In genomic region chr14:14705126-14705525, GRCm38 (mm10) we compare ENCODE assay signal across 12 mouse cellular contexts. TPM values are rescaled to one million over a fixed set of nuclear protein-coding genes. Genes with fewer than 3 reads are reported as not detected.
DNase-seq lines count a peak whose midpoint lies in the region; ATAC-seq and TF ChIP-seq lines count a peak whose summit lies in the region.
"Had no signal": no experiment of that assay in that cellular context is flagged by ENCODE, and none has a peak within 500 bp of the region (broad histone marks: within the 10 kb centered on the region; RNA-seq: fewer than 3 reads in every experiment).

No protein-coding gene starts in this region.

- H3K4me3 ChIP-seq in kidney, postnatal 0 days (replicated peaks; ENCODE audit: low read depth, low read length), result no peak overlapping the region
- H3K4me3 ChIP-seq in forebrain, embryonic 14.5 days (ENCODE audit: low read depth, low read length), result no peak overlapping the region
- H3K4me3 ChIP-seq in midbrain, embryonic 10.5 days, result peak overlapping the region; percentile 88
- no peak overlapping the region for H3K4me3 ChIP-seq in gastrocnemius, adult 2 months
- H3K4me3 ChIP-seq: liver, embryonic 15.5 days had no signal

- no peak for ATAC-seq in kidney, postnatal 0 days (replicated peaks; ENCODE audit: low FRiP score, low read depth)
- no peak for ATAC-seq in forebrain, embryonic 14.5 days
- no peak for ATAC-seq in CD4-positive, CD25-positive, alpha-beta regulatory T cell, adult 4 months

- H3K9ac ChIP-seq in kidney, postnatal 0 days (ENCODE audit: low read depth, low read length), result no peak overlapping the region
- peak overlapping the region; percentile 98; the same call in 1 of the 2 replicates for H3K9ac ChIP-seq in forebrain, embryonic 14.5 days (ENCODE audit: low read length)
- H3K9ac ChIP-seq: liver, embryonic 15.5 days had no signal

- 0 out of 2 replicates have a peak, but pooled peaks cover 6% of the 10 kb centered on the region for H3K4me1 ChIP-seq in kidney, postnatal 0 days (replicated peaks; ENCODE audit: insufficient read depth, low read length)
- peaks cover 15% of the 10 kb centered on the region for H3K4me1 ChIP-seq in forebrain, embryonic 14.5 days (ENCODE audit: control insufficient read depth, insufficient read depth, low read length)
- H3K4me1 ChIP-seq in midbrain, embryonic 10.5 days, result peaks cover 27% of the 10 kb centered on the region

- intact Hi-C loops in gastrocnemius, adult 2 months (cut with DNase I), result loop anchor here (10.0 kb wide), 1 partner anchor 160 kb away; no protein-coding TSS in a partner anchor

- no peaks in the 10 kb centered on the region for H3K27me3 ChIP-seq in kidney, postnatal 0 days (ENCODE audit: insufficient read depth, low read length)
- H3K27me3 ChIP-seq in forebrain, embryonic 14.5 days (replicated peaks; ENCODE audit: control insufficient read depth, insufficient read depth, low read length), result no peaks in the 10 kb centered on the region
- H3K27me3 ChIP-seq in midbrain, embryonic 10.5 days (ENCODE audit: low read depth, poor library complexity, severe bottlenecking), result no peaks in the 10 kb centered on the region
- H3K27me3 ChIP-seq: liver, embryonic 15.5 days had no signal

- no peak overlapping the region for H3K27ac ChIP-seq in kidney, postnatal 0 days
- no peak overlapping the region for H3K27ac ChIP-seq in forebrain, embryonic 14.5 days (ENCODE audit: low read depth, low read length)
- H3K27ac ChIP-seq in midbrain, embryonic 10.5 days (replicated peaks), result no peak overlapping the region
- no peak overlapping the region for H3K27ac ChIP-seq in gastrocnemius, adult 2 months
- H3K27ac ChIP-seq: layer of hippocampus, adult 2 months; liver, embryonic 15.5 days had no signal

- no peaks in the 10 kb centered on the region for H3K36me3 ChIP-seq in kidney, postnatal 0 days (ENCODE audit: insufficient read depth, low read length)
- H3K36me3 ChIP-seq in forebrain, embryonic 14.5 days (ENCODE audit: control insufficient read depth, insufficient read depth, low read length), result 0 out of 2 replicates have a peak, but pooled peaks cover 8% of the 10 kb centered on the region
- H3K36me3 ChIP-seq in midbrain, embryonic 10.5 days, result peaks cover 40% of the 10 kb centered on the region
- H3K36me3 ChIP-seq: liver, embryonic 15.5 days had no signal

- no peak for TF ChIP-seq CTCF in kidney, postnatal 0 days (IDR thresholded peaks at IDR 0.05; ENCODE audit: low read depth)
- TF ChIP-seq CTCF in gastrocnemius, adult 2 months (IDR thresholded peaks at IDR 0.05), result no peak

- no peak for DNase-seq in kidney, postnatal 0 days (ENCODE audit: low spot score)
- no peak for DNase-seq in kidney, adult 9 months
- no peak for DNase-seq in forebrain, embryonic 14.5 days (ENCODE audit: low spot score)
- DNase-seq in midbrain, embryonic 10.5 days (ENCODE audit: low spot score), result no peak
- no peak for DNase-seq in embryo, embryonic 10.5 days (ENCODE audit: low spot score)
- DNase-seq in gastrocnemius, adult 2 months, result no peak
- DNase-seq: cerebellum, adult 9-10 months; gastrocnemius, postnatal 36 days; kidney, adult 11 months had no signal

- 83% methylated on average over 3 of the region's 3 CpGs for WGBS in kidney, postnatal 0 days
- WGBS in forebrain, embryonic 14.5 days, result 79% methylated on average over 3 of the region's 3 CpGs
- WGBS in midbrain, embryonic 10.5 days, result 90% methylated on average over 3 of the region's 3 CpGs

- peak overlapping the region; percentile 77; the same call in 1 of the 2 replicates for H3K4me2 ChIP-seq in kidney, postnatal 0 days (ENCODE audit: low read length)
- peak overlapping the region; percentile 75 for H3K4me2 ChIP-seq in forebrain, embryonic 14.5 days (ENCODE audit: low read length)

- no peaks in the 10 kb centered on the region for H3K9me3 ChIP-seq in kidney, postnatal 0 days (replicated peaks; ENCODE audit: low read length)
- no peaks in the 10 kb centered on the region for H3K9me3 ChIP-seq in forebrain, embryonic 14.5 days (replicated peaks; ENCODE audit: control insufficient read depth, low read length)
- H3K9me3 ChIP-seq in midbrain, embryonic 10.5 days (replicated peaks), result no peaks in the 10 kb centered on the region
- H3K9me3 ChIP-seq: liver, embryonic 15.5 days had no signal

RNA-seq across cellular contexts. Expression of gene Slc4a7, which starts 3.0 kb away (rescaled TPM):
- 10.5 and 10.8 TPM in 2 replicates for polyA plus RNA-seq in kidney, postnatal 0 days (2015; fragmentation: Nextera tagmentation; extraction: Ambion mirVana)
- 18.5 and 22.7 TPM in 2 replicates for polyA plus RNA-seq in forebrain, embryonic 14.5 days (2014; fragmentation: Nextera tagmentation; extraction: Ambion mirVana)
- 32.1 and 36.7 TPM in 2 replicates for polyA plus RNA-seq in midbrain, embryonic 10.5 days (2016; fragmentation: Nextera tagmentation; extraction: Ambion mirVana)
- 10 to 100 TPM; 33.7 to 34.8 TPM for polyA plus RNA-seq in CD4-positive, CD25-positive, alpha-beta regulatory T cell, adult 4 months (2017; shearing (Covaris generic))
- total RNA-seq in gastrocnemius, adult 2 months (2021), result 10 to 100 TPM in 1 of 2 experiments, 1 to 10 TPM in 1; 8.0 to 14.0 TPM
